Mouse (Mus musculus): Measurements from ENCODE around the gene Thra. TPM values are rescaled to one million over a fixed set of nuclear protein-coding genes. Genes with fewer than 3 reads are reported as not detected.

The Thra gene
- polyA plus RNA-seq, 1 experiment from 2014 or later: 17.7 TPM

GRCm38 (mm10) chr11:98772667-98773171, 32.3 kb downstream of the Thra start:
- H3K4me2 ChIP-seq (ENCODE audit: low read depth, severe bottlenecking): no peak overlapping the region
- H3K27ac ChIP-seq (replicated peaks; ENCODE audit: low read depth, low read length): no peak overlapping the region
- DNase-seq (ENCODE audit: low spot score) (no peak), ATAC-seq (ENCODE audit: insufficient number of reproducible peaks, low FRiP score, low TSS enrichment, low read depth) (no peak)
- peaks cover 39% of the 10 kb centered on the region for H3K4me1 ChIP-seq (ENCODE audit: control insufficient read depth, insufficient read depth, low read length)
- H3K36me3 ChIP-seq (ENCODE audit: control insufficient read depth, insufficient read depth, low read length): peaks cover 5% of the 10 kb centered on the region
- 71% methylated on average over 8 of the region's 8 CpGs for WGBS
- no peak overlapping the region for H3K9ac ChIP-seq (ENCODE audit: low read length)
- no peaks in the 10 kb centered on the region for H3K9me3 ChIP-seq (ENCODE audit: control insufficient read depth, low read length)
- H3K27me3 ChIP-seq (ENCODE audit: control insufficient read depth, insufficient read depth, low read length): no peaks in the 10 kb centered on the region
- H3K4me3 ChIP-seq (ENCODE audit: low read depth, low read length): no peak overlapping the region

GRCm38 (mm10) chr11:98773635-98774295, 33.3 kb downstream of the Thra start:
- Histone ChIP-seq H3K4me2 (ENCODE audit: low read depth, severe bottlenecking) (peak overlapping the region; percentile 75), H3K4me1 (ENCODE audit: control insufficient read depth, insufficient read depth, low read length) (peaks cover 31% of the 10 kb centered on the region), H3K9me3 (ENCODE audit: control insufficient read depth, low read length) (no peaks in the 10 kb centered on the region), H3K4me3 (ENCODE audit: low read depth, low read length) (peak overlapping the region; percentile 29), H3K27ac (replicated peaks; ENCODE audit: low read depth, low read length) (no peak overlapping the region), H3K36me3 (ENCODE audit: control insufficient read depth, insufficient read depth, low read length) (peaks cover 2% of the 10 kb centered on the region; the same call in 1 of the 2 replicates), H3K27me3 (ENCODE audit: control insufficient read depth, insufficient read depth, low read length) (no peaks in the 10 kb centered on the region), H3K9ac (ENCODE audit: low read length) (no peak overlapping the region; the same call in 1 of the 2 replicates)
- peak; percentile 57 for ATAC-seq (ENCODE audit: insufficient number of reproducible peaks, low FRiP score, low TSS enrichment, low read depth)
- WGBS: under 1% methylated on average over 36 of the region's 37 CpGs
- peak; percentile 93 for DNase-seq (ENCODE audit: low spot score)

GRCm38 (mm10) chr11:98774582-98775347, 34.3 kb downstream of the Thra start, which contains the start of gene Nr1d1:
Gene Nr1d1 (minus strand): TSS chr11:98775333.
- peak; percentile 65; the same call in 1 of the 2 replicates for ATAC-seq (ENCODE audit: insufficient number of reproducible peaks, low FRiP score, low TSS enrichment, low read depth)
- Histone ChIP-seq H3K27me3 (ENCODE audit: control insufficient read depth, insufficient read depth, low read length) (no peaks in the 10 kb centered on the region), H3K27ac (replicated peaks; ENCODE audit: low read depth, low read length) (peak within 1 kb of the TSS; percentile 84), H3K4me2 (ENCODE audit: low read depth, severe bottlenecking) (peak within 1 kb of the TSS; percentile 75), H3K36me3 (ENCODE audit: control insufficient read depth, insufficient read depth, low read length) (no peaks in the 10 kb centered on the region; the same call in 1 of the 2 replicates), H3K4me3 (ENCODE audit: low read depth, low read length) (peak within 1 kb of the TSS; percentile 28), H3K4me1 (ENCODE audit: control insufficient read depth, insufficient read depth, low read length) (peaks cover 31% of the 10 kb centered on the region), H3K9me3 (ENCODE audit: control insufficient read depth, low read length) (no peaks in the 10 kb centered on the region), H3K9ac (ENCODE audit: low read length) (peak within 1 kb of the TSS; percentile 17; the same call in 1 of the 2 replicates)
- under 1% methylated on average over 22 of the region's 22 CpGs for WGBS
- no peak for DNase-seq (ENCODE audit: low spot score)

- Histone ChIP-seq H3K4me3 (ENCODE audit: low read depth, low read length) (peak overlapping the region; percentile 28), H3K9ac (ENCODE audit: low read length) (peak overlapping the region; percentile 17; the same call in 1 of the 2 replicates), H3K4me2 (ENCODE audit: low read depth, severe bottlenecking) (peak overlapping the region; percentile 75), H3K9me3 (ENCODE audit: control insufficient read depth, low read length) (no peaks in the 10 kb centered on the region), H3K27ac (replicated peaks; ENCODE audit: low read depth, low read length) (peak overlapping the region; percentile 84), H3K27me3 (ENCODE audit: control insufficient read depth, insufficient read depth, low read length) (no peaks in the 10 kb centered on the region), H3K36me3 (ENCODE audit: control insufficient read depth, insufficient read depth, low read length) (no peaks in the 10 kb centered on the region), H3K4me1 (ENCODE audit: control insufficient read depth, insufficient read depth, low read length) (peaks cover 31% of the 10 kb centered on the region)
- DNase-seq (ENCODE audit: low spot score): peak; percentile 96
- ATAC-seq (ENCODE audit: insufficient number of reproducible peaks, low FRiP score, low TSS enrichment, low read depth): peak; percentile 21
- 5% methylated on average over 15 of the region's 15 CpGs for WGBS
Measured at GRCm38 (mm10) chr11:98775348-98776051, 35.1 kb downstream of the Thra start.

GRCm38 (mm10) chr11:98776052-98776764, 35.8 kb downstream of the Thra start:
- H3K4me2 ChIP-seq (ENCODE audit: low read depth, severe bottlenecking): peak overlapping the region; percentile 75; the same call in 1 of the 2 replicates

GRCm38 (mm10) chr11:98776843-98777590, 36.6 kb downstream of the Thra start:
- Histone ChIP-seq H3K27ac (replicated peaks; ENCODE audit: low read depth, low read length) (peak overlapping the region; percentile 93), H3K27me3 (ENCODE audit: control insufficient read depth, insufficient read depth, low read length) (no peaks in the 10 kb centered on the region), H3K9me3 (ENCODE audit: control insufficient read depth, low read length) (no peaks in the 10 kb centered on the region), H3K4me3 (ENCODE audit: low read depth, low read length) (no peak overlapping the region), H3K36me3 (ENCODE audit: control insufficient read depth, insufficient read depth, low read length) (no peaks in the 10 kb centered on the region), H3K9ac (ENCODE audit: low read length) (peak overlapping the region; percentile 45), H3K4me1 (ENCODE audit: control insufficient read depth, insufficient read depth, low read length) (peaks cover 39% of the 10 kb centered on the region), H3K4me2 (ENCODE audit: low read depth, severe bottlenecking) (peak overlapping the region; percentile 22)
- DNase-seq (ENCODE audit: low spot score) (peak; percentile 71), ATAC-seq (ENCODE audit: insufficient number of reproducible peaks, low FRiP score, low TSS enrichment, low read depth) (peak; percentile 26; the same call in 1 of the 2 replicates)
- 6% methylated on average over 9 of the region's 9 CpGs for WGBS

More at GRCm38 (mm10) chr11:98776052-98776764, 35.8 kb downstream of the Thra start:
- H3K9me3 ChIP-seq (ENCODE audit: control insufficient read depth, low read length): no peaks in the 10 kb centered on the region
- ATAC-seq (ENCODE audit: insufficient number of reproducible peaks, low FRiP score, low TSS enrichment, low read depth) (no peak), DNase-seq (ENCODE audit: low spot score) (no peak)
- H3K4me1 ChIP-seq (ENCODE audit: control insufficient read depth, insufficient read depth, low read length): peaks cover 31% of the 10 kb centered on the region
- H3K27me3 ChIP-seq (ENCODE audit: control insufficient read depth, insufficient read depth, low read length): no peaks in the 10 kb centered on the region
- H3K4me3 ChIP-seq (ENCODE audit: low read depth, low read length): no peak overlapping the region
- no peaks in the 10 kb centered on the region for H3K36me3 ChIP-seq (ENCODE audit: control insufficient read depth, insufficient read depth, low read length)
- 40% methylated on average over 12 of the region's 12 CpGs for WGBS
- H3K27ac ChIP-seq (replicated peaks; ENCODE audit: low read depth, low read length): peak overlapping the region; percentile 93
- peak overlapping the region; percentile 45 for H3K9ac ChIP-seq (ENCODE audit: low read length)

GRCm38 (mm10) chr11:98777888-98778287, 37.5 kb downstream of the Thra start:
- H3K4me1 ChIP-seq (ENCODE audit: control insufficient read depth, insufficient read depth, low read length): peaks cover 48% of the 10 kb centered on the region
- H3K4me2 ChIP-seq (ENCODE audit: low read depth, severe bottlenecking): no peak overlapping the region
- ATAC-seq (ENCODE audit: insufficient number of reproducible peaks, low FRiP score, low TSS enrichment, low read depth): no peak
- no peak overlapping the region for H3K9ac ChIP-seq (ENCODE audit: low read length)
- no peak overlapping the region for H3K4me3 ChIP-seq (ENCODE audit: low read depth, low read length)
- DNase-seq (ENCODE audit: low spot score): no peak
- H3K9me3 ChIP-seq (ENCODE audit: control insufficient read depth, low read length): no peaks in the 10 kb centered on the region
- H3K27ac ChIP-seq (replicated peaks; ENCODE audit: low read depth, low read length): peak overlapping the region; percentile 93
- H3K27me3 ChIP-seq (ENCODE audit: control insufficient read depth, insufficient read depth, low read length): no peaks in the 10 kb centered on the region
- no peaks in the 10 kb centered on the region for H3K36me3 ChIP-seq (ENCODE audit: control insufficient read depth, insufficient read depth, low read length)
